Mouse (Mus musculus): ENCODE results near the gene Gsap. TPM values are rescaled to one million over a fixed set of nuclear protein-coding genes. Genes with fewer than 3 reads are reported as not detected.

The Gsap gene
- polyA plus RNA-seq, 1 experiment from 2014 or later: 1.3 TPM

DNA sequence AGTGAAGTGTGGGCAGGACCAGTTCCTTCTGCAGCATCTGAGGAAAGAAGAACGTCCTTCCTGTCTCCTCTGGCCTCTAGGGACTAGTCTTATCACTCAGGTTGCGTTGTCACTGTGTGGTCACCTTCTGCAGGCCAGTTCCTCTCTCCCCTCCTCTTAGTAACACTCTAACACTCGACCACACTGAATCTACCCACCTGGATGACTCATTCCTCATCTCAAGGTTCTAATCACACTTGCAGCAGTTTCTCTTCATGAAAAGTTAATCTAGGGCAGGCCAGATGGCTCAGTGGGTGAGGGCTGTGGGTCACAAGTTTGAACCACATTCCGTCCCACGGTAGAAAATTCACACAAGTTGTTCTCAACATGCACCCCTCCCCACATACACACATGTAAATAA lies 62.8 kb downstream of the Gsap start:
- DNase-seq (ENCODE audit: low spot score): no peak
- WGBS: 78% methylated on average over 5 of the region's 5 CpGs
- Histone ChIP-seq H3K9me3 (replicated peaks) (no peaks in the 10 kb centered on the region), H3K4me3 (no peak overlapping the region), H3K4me1 (no peaks in the 10 kb centered on the region; the same call in 1 of the 2 replicates), H3K27me3 (ENCODE audit: low read depth, poor library complexity, severe bottlenecking) (no peaks in the 10 kb centered on the region), H3K36me3 (no peaks in the 10 kb centered on the region), H3K27ac (no peak overlapping the region)

DNA sequence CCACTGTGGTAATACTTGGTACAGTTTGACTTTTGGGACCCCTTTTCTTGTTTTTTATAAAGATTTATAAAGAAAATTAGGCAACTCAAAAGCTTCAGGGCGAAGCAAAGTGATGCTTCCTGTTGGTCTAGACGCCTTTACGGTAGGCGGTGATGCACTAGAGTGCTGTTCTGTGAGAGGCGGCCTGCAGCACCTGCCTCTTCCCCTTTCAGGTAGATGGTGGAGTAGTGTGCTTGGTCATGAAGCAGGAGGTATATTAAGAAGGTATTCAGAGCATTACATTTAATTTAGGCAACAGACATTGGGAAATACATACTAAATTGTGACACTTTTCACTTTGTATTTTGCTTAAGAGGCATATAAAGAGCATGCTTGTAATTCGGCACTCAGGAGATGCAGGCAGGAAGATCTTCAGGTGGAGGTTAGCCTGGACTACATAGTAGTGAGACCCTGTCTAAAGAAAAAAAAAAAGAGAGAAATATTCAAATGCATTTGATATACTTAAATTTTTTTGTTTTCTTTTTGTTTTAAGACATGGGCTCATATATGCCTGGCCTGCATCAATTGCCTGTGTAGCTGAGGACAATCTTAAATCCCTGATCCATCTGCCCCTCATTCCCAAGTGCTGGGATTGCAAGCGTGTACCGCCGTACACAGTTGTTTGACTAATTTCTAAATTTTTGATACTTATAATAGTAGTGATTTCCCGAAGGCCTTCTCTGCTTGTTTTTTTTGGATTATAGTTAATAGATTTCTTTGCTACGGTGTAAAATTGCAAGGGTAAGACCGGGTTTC lies 68.9 kb downstream of the Gsap start:
- Histone ChIP-seq H3K36me3 (no peaks in the 10 kb centered on the region), H3K27me3 (ENCODE audit: low read depth, poor library complexity, severe bottlenecking) (no peaks in the 10 kb centered on the region), H3K9me3 (replicated peaks) (no peaks in the 10 kb centered on the region), H3K27ac (no peak overlapping the region), H3K4me3 (no peak overlapping the region), H3K4me1 (0 out of 2 replicates have a peak, but pooled peaks cover 2% of the 10 kb centered on the region)
- no peak for DNase-seq (ENCODE audit: low spot score)
- 92% methylated on average over 12 of the region's 12 CpGs for WGBS

DNA sequence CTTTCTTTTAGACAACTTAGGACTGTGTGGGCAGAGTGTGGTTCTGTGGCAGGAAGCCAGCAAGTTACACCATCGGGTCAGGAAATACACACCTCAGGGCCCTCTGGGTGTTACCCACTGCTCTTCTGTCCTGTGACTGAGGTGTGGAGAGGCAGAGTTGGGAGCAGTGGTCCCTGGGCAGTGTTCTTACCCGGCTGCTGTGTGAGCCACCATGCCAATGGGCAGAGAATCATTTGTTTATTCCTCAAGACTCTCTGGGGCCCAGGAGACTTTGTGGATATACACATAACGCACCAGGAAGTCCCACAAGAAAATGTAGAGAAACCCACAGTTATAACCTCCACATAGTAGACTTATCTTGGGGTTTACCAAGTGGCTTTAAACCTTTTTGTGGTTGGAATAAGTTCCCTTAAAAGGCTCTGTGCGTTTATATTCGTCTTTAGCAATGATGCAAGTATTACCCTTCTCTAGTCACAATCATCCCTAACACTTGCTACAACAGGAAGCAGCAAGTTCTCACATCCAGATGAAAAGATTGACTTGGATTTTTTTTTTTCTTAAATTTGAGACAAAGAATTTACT lies 69.6 kb downstream of the Gsap start:
- Histone ChIP-seq H3K27ac (no peak overlapping the region), H3K4me3 (no peak overlapping the region), H3K9me3 (replicated peaks) (no peaks in the 10 kb centered on the region), H3K36me3 (no peaks in the 10 kb centered on the region), H3K27me3 (ENCODE audit: low read depth, poor library complexity, severe bottlenecking) (no peaks in the 10 kb centered on the region), H3K4me1 (peaks cover 4% of the 10 kb centered on the region; the same call in 1 of the 2 replicates)
- 89% methylated on average over 5 of the region's 5 CpGs for WGBS
- no peak for DNase-seq (ENCODE audit: low spot score)

DNA sequence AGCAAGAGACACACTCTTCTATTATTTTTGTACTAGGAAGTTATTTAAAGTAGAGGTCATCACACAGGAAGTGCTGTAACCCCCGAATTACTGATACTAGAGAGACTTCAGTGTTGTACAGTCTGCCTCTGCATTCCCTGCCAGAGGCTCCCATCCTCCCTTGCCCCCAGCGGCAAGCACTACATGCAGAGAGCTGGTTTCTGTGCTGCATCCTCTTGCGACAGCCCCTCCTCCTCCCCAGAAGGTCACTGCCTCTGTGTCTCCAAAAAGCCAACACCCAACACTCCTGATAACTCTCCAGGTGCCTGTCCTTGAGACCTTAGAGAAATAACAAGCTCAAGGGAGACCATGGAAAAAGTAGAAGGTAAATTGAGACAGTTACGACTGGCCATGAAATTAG lies 71.1 kb downstream of the Gsap start:
- no peak overlapping the region for H3K4me3 ChIP-seq
- no peaks in the 10 kb centered on the region for H3K27me3 ChIP-seq (ENCODE audit: low read depth, poor library complexity, severe bottlenecking)
- no peaks in the 10 kb centered on the region for H3K9me3 ChIP-seq (replicated peaks)
- H3K36me3 ChIP-seq: no peaks in the 10 kb centered on the region
- DNase-seq (ENCODE audit: low spot score): no peak
- H3K27ac ChIP-seq: no peak overlapping the region
- H3K4me1 ChIP-seq: peaks cover 18% of the 10 kb centered on the region
- 67% methylated on average over 4 of the region's 4 CpGs for WGBS

DNA sequence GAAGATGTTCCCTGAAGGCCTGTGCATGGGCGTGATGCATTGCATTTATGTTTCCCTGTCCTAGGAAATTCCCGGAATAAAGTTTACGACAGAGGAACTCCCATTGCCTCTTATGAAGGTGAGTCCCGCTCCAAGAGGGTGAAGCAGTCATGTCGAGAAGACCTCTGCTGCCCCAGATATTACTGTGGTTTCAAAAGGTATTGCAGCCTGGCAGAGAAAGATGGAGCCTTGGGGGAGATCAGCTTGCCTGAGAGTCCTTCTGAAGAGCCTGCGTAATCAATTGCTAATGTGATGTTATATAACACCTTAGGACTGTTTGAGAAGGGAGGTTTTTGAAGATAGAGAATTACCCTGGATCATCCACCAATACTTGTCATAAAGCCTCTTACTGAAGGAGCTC lies 71.8 kb downstream of the Gsap start:
- H3K4me1 ChIP-seq: peaks cover 20% of the 10 kb centered on the region
- H3K27ac ChIP-seq: no peak overlapping the region
- no peaks in the 10 kb centered on the region for H3K27me3 ChIP-seq (ENCODE audit: low read depth, poor library complexity, severe bottlenecking)
- H3K4me3 ChIP-seq: no peak overlapping the region
- no peaks in the 10 kb centered on the region for H3K9me3 ChIP-seq (replicated peaks)
- no peak for DNase-seq (ENCODE audit: low spot score)
- WGBS: 66% methylated on average over 6 of the region's 6 CpGs
- H3K36me3 ChIP-seq: no peaks in the 10 kb centered on the region

DNA sequence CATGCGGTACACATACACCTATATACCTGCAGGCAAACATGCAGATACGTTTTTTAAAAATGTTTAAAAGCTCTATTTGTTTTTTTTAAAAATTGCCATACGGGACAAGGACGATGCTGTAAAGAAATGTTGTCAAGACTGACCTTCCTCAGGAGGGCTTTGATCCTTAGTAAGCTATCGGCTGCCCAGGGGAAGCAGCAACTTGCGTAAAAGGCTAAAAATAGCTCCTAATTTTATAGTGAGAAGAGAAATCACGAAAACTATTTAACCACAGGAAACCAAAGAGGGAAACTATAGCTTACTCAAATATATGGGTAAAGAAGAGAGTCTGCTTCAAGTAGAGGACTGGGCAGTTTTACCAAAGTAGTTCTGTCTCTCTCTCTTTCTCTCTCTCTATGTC lies 74.7 kb downstream of the Gsap start:
- Histone ChIP-seq H3K4me3 (no peak overlapping the region), H3K9me3 (replicated peaks) (no peaks in the 10 kb centered on the region), H3K36me3 (no peaks in the 10 kb centered on the region), H3K27me3 (ENCODE audit: low read depth, poor library complexity, severe bottlenecking) (no peaks in the 10 kb centered on the region), H3K4me1 (peaks cover 26% of the 10 kb centered on the region), H3K27ac (peak overlapping the region; percentile 69; the same call in 1 of the 2 replicates)
- WGBS: 77% methylated on average over 7 of the region's 7 CpGs
- DNase-seq (ENCODE audit: low spot score): no peak

DNA sequence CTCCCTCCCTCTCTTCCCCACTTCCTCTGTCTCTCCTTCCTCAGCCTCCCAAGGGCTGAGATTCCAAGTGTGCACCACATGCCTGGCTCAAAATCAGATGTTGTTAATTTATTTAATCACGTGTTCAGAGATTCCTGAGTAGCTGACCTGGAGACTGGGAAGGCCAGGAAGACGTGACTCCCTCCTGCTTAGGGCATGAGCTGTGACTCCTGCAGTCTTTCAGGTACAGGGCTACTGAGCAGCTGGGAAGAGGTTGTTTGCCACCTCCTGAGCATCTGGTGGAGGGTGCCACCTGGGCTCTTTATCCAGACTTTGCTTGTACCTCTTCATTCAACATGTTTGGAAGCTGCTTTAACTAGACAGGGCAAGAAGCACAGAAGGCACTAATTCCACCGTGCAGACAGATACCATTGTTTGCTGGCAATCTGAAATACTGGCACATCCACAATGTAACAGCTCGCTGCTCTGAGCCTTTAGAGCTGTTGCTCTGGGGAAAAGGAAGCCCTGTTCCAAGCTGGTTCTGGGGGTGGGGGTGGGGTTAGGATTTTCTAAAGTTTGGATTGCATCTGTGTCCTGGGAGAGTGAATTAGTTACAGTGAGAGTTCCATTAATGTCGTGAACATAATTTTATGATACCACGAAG lies 75.3 kb downstream of the Gsap start:
- Histone ChIP-seq H3K4me1 (peaks cover 26% of the 10 kb centered on the region), H3K27ac (peak overlapping the region; percentile 69), H3K36me3 (no peaks in the 10 kb centered on the region), H3K9me3 (replicated peaks) (no peaks in the 10 kb centered on the region), H3K4me3 (no peak overlapping the region), H3K27me3 (ENCODE audit: low read depth, poor library complexity, severe bottlenecking) (no peaks in the 10 kb centered on the region)
- peak; percentile 44 for DNase-seq (ENCODE audit: low spot score)
- WGBS: 50% methylated on average over 6 of the region's 6 CpGs

DNA sequence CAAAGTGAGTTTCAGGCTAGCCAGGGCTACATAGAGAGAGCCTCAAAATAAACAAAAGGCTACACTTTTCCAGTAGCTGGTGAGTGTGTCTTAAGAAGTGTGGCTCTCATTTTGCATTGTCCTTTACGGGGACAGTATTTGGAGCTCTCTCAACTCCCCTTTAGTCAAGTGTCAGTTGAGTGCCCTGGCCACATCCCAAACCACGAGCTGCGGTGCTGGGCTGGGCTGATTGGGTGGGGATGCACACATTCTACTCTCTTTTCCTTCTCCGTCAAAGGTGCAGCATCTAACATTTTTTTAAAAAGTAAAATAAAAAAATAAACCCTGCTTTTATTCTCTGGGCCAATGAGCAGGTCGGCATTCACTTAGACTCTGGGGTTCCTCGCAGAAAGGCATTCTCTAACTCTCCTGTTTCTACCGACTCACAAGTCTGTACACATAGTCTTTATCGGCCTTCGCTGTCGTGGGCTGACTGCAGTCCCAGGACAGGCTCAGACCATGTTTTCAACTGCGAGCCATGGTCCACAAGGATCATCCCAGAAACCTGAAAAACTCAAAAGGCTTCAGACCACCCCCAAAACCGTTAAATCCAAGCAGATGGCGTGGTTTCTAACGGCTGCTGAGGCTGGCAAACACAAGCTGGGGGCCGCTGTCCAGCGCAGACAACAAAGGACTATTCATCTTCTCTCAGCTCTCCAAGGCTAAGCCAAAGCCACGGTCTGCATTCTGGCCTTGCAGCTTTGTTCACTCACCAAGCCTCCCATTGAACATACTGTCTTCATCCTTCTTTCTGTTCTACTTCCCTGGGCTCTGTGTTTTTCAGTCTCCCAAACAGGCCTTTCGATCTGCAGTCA lies 77.4 kb downstream of the Gsap start:
- Histone ChIP-seq H3K4me3 (no peak overlapping the region), H3K36me3 (no peaks in the 10 kb centered on the region), H3K27ac (peak overlapping the region; percentile 67; the same call in 1 of the 2 replicates), H3K9me3 (replicated peaks) (no peaks in the 10 kb centered on the region), H3K27me3 (ENCODE audit: low read depth, poor library complexity, severe bottlenecking) (no peaks in the 10 kb centered on the region), H3K4me1 (peaks cover 24% of the 10 kb centered on the region)
- no peak for DNase-seq (ENCODE audit: low spot score)
- WGBS: 72% methylated on average over 18 of the region's 18 CpGs

DNA sequence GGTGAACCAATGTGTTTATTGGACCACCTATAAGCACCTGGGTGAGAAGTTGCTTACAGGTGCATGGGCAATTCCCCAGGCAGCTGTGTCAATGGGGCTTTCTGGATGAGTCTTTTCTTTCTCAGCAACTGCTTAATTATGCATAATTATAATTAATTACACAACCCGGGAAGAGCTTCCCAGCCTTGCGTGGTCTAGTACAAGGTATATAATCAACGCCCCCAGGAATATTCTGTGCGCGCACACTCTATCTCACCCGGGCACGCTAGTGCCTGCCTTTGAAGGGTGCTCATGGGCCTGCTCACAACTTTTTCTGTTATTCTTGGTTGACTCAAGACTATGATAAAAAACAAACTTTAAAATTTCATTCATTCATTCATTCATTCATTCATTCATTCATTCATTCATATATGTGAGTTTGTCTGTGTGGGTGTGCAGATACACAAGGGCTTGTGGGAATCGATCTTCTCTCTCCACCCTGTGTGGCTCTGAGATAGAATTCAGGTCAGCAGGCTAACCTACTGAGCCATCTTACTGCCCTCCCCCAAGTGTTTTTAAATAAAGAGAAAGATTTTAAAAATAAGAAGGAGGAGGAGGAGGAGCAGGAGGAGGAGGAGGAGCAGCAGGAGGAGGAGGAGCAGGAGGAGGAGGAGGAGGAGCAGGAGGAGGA lies 78.4 kb downstream of the Gsap start:
- WGBS: 93% methylated on average over 8 of the region's 8 CpGs
- DNase-seq (ENCODE audit: low spot score): no peak
- H3K9me3 ChIP-seq (replicated peaks): no peaks in the 10 kb centered on the region
- peaks cover 24% of the 10 kb centered on the region for H3K4me1 ChIP-seq
- no peaks in the 10 kb centered on the region for H3K27me3 ChIP-seq (ENCODE audit: low read depth, poor library complexity, severe bottlenecking)
- no peak overlapping the region for H3K27ac ChIP-seq
- H3K36me3 ChIP-seq: no peaks in the 10 kb centered on the region
- H3K4me3 ChIP-seq: no peak overlapping the region

DNA sequence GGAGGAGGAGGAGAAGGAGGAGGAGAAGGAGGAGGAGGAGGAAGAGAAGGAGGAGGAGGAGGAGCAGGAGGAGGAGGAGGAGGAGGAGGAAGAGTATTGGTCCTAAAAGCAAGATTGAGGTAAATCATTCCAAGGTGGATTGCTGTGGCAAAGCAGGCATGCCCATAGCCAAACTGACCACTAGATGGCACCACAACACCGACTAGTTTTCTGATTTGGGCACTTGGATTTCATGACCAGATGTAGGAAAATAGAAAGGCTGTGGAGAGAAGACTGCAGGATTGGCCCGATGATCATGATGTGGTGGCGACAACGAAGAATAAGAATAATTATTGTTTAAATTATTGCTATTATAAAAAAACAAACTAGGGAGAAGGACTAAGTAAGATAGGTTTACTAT lies 79.0 kb downstream of the Gsap start:
- Histone ChIP-seq H3K27me3 (ENCODE audit: low read depth, poor library complexity, severe bottlenecking) (no peaks in the 10 kb centered on the region), H3K9me3 (replicated peaks) (no peaks in the 10 kb centered on the region), H3K27ac (no peak overlapping the region), H3K4me1 (peaks cover 24% of the 10 kb centered on the region), H3K4me3 (no peak overlapping the region), H3K36me3 (no peaks in the 10 kb centered on the region)
- DNase-seq (ENCODE audit: low spot score): peak; percentile 91
- 44% methylated on average over 4 of the region's 4 CpGs for WGBS

DNA sequence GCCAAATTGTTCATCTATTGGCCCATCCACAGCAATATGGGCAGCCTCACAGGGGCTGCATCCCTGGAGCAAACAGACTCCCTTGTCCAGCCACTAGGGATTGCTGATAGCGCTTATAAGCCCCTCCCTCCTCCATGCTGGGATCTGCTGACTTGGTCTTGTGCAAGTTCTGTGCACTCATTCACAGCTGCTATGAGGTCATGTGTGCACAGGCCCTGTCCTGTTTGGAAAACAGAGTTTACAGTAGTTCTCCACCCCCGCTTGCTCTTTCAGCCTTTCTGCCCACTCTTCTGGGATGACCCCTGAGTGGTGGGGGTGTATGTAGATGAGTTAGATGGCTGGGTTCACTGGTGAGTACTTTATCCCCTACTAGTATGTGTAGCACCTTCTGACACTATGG lies 81.0 kb downstream of the Gsap start:
- DNase-seq (ENCODE audit: low spot score): no peak

DNA sequence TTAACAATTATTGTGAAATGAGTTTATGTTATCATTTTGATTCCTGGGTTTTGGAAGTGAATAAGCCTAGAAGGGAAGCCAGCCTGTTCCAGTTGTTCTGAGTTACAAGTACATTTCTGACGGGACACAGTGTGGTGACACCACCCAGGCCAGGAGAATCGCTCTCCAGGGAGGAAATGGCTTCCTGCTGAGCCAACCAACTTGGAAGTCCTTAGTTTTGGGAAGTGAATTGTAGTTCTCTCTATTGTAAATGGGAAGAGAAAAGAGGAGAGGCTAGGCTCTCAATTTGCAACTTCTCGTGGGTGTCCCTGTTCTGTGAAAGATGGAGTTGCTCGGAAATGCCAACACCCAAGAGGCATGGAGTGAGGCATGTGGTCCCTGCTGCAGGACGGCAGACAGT lies 83.4 kb downstream of the Gsap start:
- Histone ChIP-seq H3K4me1 (peaks cover 9% of the 10 kb centered on the region), H3K9me3 (replicated peaks) (no peaks in the 10 kb centered on the region)
- 80% methylated on average over 5 of the region's 5 CpGs for WGBS

More for the DNA sequence above, 81.0 kb downstream of the Gsap start:
- no peak overlapping the region for H3K4me3 ChIP-seq
- no peaks in the 10 kb centered on the region for H3K9me3 ChIP-seq (replicated peaks)
- no peaks in the 10 kb centered on the region for H3K27me3 ChIP-seq (ENCODE audit: low read depth, poor library complexity, severe bottlenecking)
- H3K27ac ChIP-seq: no peak overlapping the region
- no peaks in the 10 kb centered on the region for H3K36me3 ChIP-seq
- peaks cover 15% of the 10 kb centered on the region for H3K4me1 ChIP-seq
- WGBS: 88% methylated on average over 2 of the region's 2 CpGs

More for the DNA sequence above, 83.4 kb downstream of the Gsap start:
- Histone ChIP-seq H3K27me3 (ENCODE audit: low read depth, poor library complexity, severe bottlenecking) (no peaks in the 10 kb centered on the region), H3K36me3 (no peaks in the 10 kb centered on the region), H3K27ac (no peak overlapping the region), H3K4me3 (no peak overlapping the region)
- no peak for DNase-seq (ENCODE audit: low spot score)

Measured in limb, embryonic 10.5 days (tissue).